Mouse (Mus musculus) liver, postnatal 0 days (tissue): ENCODE measurements at regions not wholly inside any gene's neighbourhood (a gene's known extent, or its start where the extent isn't known, plus 50 kb on each side); places are given as distances from the start of the nearest gene placed in this dataset.
A peak's percentile ranks its signal among the peaks of the same experiment; 100 is the strongest.

Experiments used
- ATAC-seq: fragments of 200-750 bp; cut with Nextera tagmentation; 2 replicates; pipeline ENCODE4 v1.8.0; 2017; ENCODE audit warnings: mild to moderate bottlenecking, moderate library complexity
- DNase-seq: peaks from one replicate; pipeline ENCODE4 v3.0.0-alpha.2; 2016
- H3K27ac ChIP-seq: fragments of 300-500 bp; sonication (generic); 2 replicates; pipeline ENCODE4 v1.5.1; 2014; ENCODE audit warnings: antibody characterized with exemption, moderate library complexity, mild to moderate bottlenecking, low read depth
- H3K27me3 ChIP-seq: fragments of 300-500 bp; sonication (generic); 2 replicates; pipeline ENCODE4 v1.6.1; 2014; ENCODE audit warnings: low read length, control low read depth, mixed read lengths; ENCODE audit not compliant: insufficient read depth
- H3K36me3 ChIP-seq: fragments of 300-500 bp; sonication (generic); replicated peaks from 2 replicates; pipeline ENCODE4 v1.6.1; 2014; ENCODE audit warnings: mild to moderate bottlenecking, control low read depth, low read length, moderate library complexity, mixed read lengths; ENCODE audit not compliant: insufficient read depth
- H3K4me1 ChIP-seq: fragments of 300-500 bp; sonication (generic); 2 replicates; pipeline ENCODE4 v1.6.1; 2014; ENCODE audit warnings: antibody characterized with exemption, mild to moderate bottlenecking, control low read depth; ENCODE audit not compliant: insufficient read depth
- H3K4me2 ChIP-seq: fragments of 300-500 bp; sonication (generic); 2 replicates; pipeline ENCODE4 v1.6.1; 2014; ENCODE audit warnings: low read depth, mild to moderate bottlenecking, low read length, moderate library complexity, mixed read lengths
- H3K4me3 ChIP-seq: fragments of 300-500 bp; sonication (generic); 2 replicates; pipeline ENCODE4 v1.5.1; 2014; ENCODE audit warnings: low read depth, low read length
- H3K9ac ChIP-seq: fragments of 300-500 bp; sonication (generic); replicated peaks from 2 replicates; pipeline ENCODE4 v1.6.1; 2014; ENCODE audit warnings: mild to moderate bottlenecking, moderate library complexity
- H3K9me3 ChIP-seq: fragments of 300-500 bp; sonication (generic); 2 replicates; pipeline ENCODE4 v1.6.1; 2016; ENCODE audit warnings: mild to moderate bottlenecking, control low read depth, low read length, mixed read lengths
- CTCF ChIP-seq: sonication (generic); IDR thresholded peaks from 2 replicates; pipeline ENCODE4 v1.5.1; 2016; ENCODE audit warnings: antibody characterized with exemption, low read depth
- EP300 ChIP-seq: IDR thresholded peaks from 2 replicates; pipeline ENCODE4 v1.6.1; 2016; ENCODE audit warnings: antibody characterized with exemption, low read depth, mild to moderate bottlenecking
- WGBS: fragments of 180-500 bp; shearing (Covaris S2); extraction: QIAGEN DNeasy Blood & Tissue Kit; methylation state at CpG from one replicate; pipeline ENCODE4 v1.1.7; 2014; ENCODE audit not compliant: insufficient replicate concordance; 5-methylcytosine and 5-hydroxymethylcytosine counted together

GRCm38 (mm10) chr17:45264434-45264833 lies 169.1 kb downstream of the Cdc5l start:
- no peak for DNase-seq
- WGBS = 71% methylated on average over 6 of the region's 6 CpGs
- Histone ChIP-seq H3K27ac (no peak overlapping the region), H3K4me2 (no peak overlapping the region), H3K4me3 (no peak overlapping the region), H3K4me1 (no peaks in the 10 kb centered on the region), H3K9ac (no peak overlapping the region), H3K36me3 (no peaks in the 10 kb centered on the region), H3K9me3 (no peaks in the 10 kb centered on the region), H3K27me3 (no peaks in the 10 kb centered on the region)
- TF ChIP-seq EP300 = no peak
- no peak for TF ChIP-seq CTCF
- no peak for ATAC-seq

DNA sequence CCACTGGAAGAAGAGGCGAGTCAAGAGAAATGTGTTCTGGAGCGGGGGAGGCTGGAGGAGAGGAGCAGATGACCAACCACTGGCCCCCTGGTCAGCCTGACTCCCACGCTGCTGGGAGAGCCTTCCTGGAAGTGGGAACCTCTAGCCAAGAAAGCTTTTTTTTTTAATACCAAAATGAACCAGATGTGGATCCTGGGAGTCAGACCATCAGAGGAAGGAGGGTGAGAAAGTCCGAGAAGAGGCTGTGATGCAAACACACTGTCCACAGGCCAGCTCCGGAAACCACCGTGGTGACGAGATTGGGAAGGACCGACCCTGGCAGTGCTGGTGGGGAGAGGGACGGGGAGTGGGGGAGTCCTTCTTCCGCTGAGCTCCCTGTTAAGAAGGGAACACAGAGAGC lies 173.1 kb downstream of the Cdc5l start:
- Histone ChIP-seq H3K4me1 (no peaks in the 10 kb centered on the region), H3K4me2 (no peak overlapping the region), H3K27me3 (no peaks in the 10 kb centered on the region), H3K36me3 (no peaks in the 10 kb centered on the region), H3K4me3 (no peak overlapping the region), H3K27ac (no peak overlapping the region), H3K9ac (no peak overlapping the region), H3K9me3 (no peaks in the 10 kb centered on the region)
- 76% methylated on average over 10 of the region's 10 CpGs for WGBS
- TF ChIP-seq CTCF (no peak), EP300 (no peak)
- ATAC-seq = no peak
- no peak for DNase-seq

- ATAC-seq (no peak), DNase-seq (no peak)
- H3K4me2 ChIP-seq = no peak overlapping the region
- no peaks in the 10 kb centered on the region for H3K9me3 ChIP-seq
- H3K36me3 ChIP-seq = no peaks in the 10 kb centered on the region
- H3K27ac ChIP-seq = no peak overlapping the region
- TF ChIP-seq EP300 (no peak), CTCF (no peak)
- H3K4me3 ChIP-seq = no peak overlapping the region
- no peaks in the 10 kb centered on the region for H3K4me1 ChIP-seq
- no peaks in the 10 kb centered on the region for H3K27me3 ChIP-seq
- WGBS = 65% methylated on average over 7 of the region's 7 CpGs
- H3K9ac ChIP-seq = no peak overlapping the region
Measured at GRCm38 (mm10) chr17:45258007-45258406, 175.5 kb downstream of the Cdc5l start.

GRCm38 (mm10) chr17:45252593-45253230 lies 180.8 kb downstream of the Cdc5l start:
- Histone ChIP-seq H3K36me3 (no peaks in the 10 kb centered on the region), H3K9ac (no peak overlapping the region), H3K4me1 (no peaks in the 10 kb centered on the region), H3K4me2 (no peak overlapping the region), H3K27ac (no peak overlapping the region), H3K27me3 (no peaks in the 10 kb centered on the region), H3K4me3 (no peak overlapping the region), H3K9me3 (no peaks in the 10 kb centered on the region)
- DNase-seq (no peak), ATAC-seq (no peak)
- TF ChIP-seq EP300 = no peak
- no peak for TF ChIP-seq CTCF
- WGBS = 62% methylated on average over 15 of the region's 15 CpGs

DNA sequence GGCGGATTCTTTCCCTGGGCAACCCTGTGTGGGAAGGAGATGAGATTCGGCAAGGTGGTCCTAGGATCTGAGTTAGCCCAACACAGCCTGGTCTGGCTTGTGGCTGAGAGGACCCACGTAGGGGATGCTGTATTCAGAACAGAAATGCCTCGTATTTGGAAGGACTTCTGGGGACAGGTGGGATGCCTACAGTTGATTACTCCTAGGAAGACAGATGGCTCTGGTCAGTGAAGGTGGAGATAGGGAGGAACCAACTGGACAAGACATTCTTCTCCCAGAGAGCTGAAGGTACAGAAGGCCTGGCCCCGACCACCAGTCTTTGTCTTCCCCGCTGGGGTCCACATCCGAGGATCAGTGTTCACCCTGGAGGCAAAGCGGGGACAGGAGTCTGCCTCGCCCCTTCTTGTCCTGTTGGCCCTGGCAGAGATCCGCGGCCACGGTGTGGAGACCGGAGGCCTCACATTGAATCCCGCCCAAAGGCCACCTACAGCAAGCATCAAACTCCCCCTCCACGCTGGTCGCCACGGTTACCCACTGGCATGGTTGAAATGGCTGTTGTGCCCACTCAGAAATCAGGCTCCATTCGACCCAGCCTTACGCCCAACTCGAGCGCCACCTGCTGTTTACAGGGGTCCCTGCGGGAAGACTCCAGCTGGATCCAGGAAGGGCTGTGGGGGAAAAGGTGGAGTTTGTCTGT lies 182.4 kb downstream of the Cdc5l start:
- Histone ChIP-seq H3K27ac (no peak overlapping the region), H3K9me3 (no peaks in the 10 kb centered on the region), H3K4me3 (no peak overlapping the region), H3K9ac (no peak overlapping the region), H3K36me3 (no peaks in the 10 kb centered on the region), H3K27me3 (no peaks in the 10 kb centered on the region), H3K4me1 (no peaks in the 10 kb centered on the region), H3K4me2 (no peak overlapping the region)
- ATAC-seq (no peak), DNase-seq (peak; percentile 69)
- peak; percentile 84 for TF ChIP-seq CTCF
- no peak for TF ChIP-seq EP300
- WGBS = 32% methylated on average over 22 of the region's 22 CpGs

- ATAC-seq = no peak
- Histone ChIP-seq H3K4me2 (no peak overlapping the region), H3K9me3 (no peaks in the 10 kb centered on the region), H3K4me1 (no peaks in the 10 kb centered on the region), H3K4me3 (no peak overlapping the region), H3K9ac (no peak overlapping the region), H3K27me3 (no peaks in the 10 kb centered on the region), H3K36me3 (no peaks in the 10 kb centered on the region), H3K27ac (no peak overlapping the region)
- DNase-seq = no peak
- no peak for TF ChIP-seq CTCF
- 82% methylated on average over 10 of the region's 10 CpGs for WGBS
Measured at GRCm38 (mm10) chr17:45250450-45250849, 183.1 kb downstream of the Cdc5l start.
